Mouse (Mus musculus): ENCODE measurements at regions not wholly inside any gene's neighbourhood (a gene's known extent, or its start where the extent isn't known, plus 50 kb on each side); places are given as distances from the start of the nearest gene placed in this dataset.
"Not testable (repeated sequence)": the region's sequence is repeated elsewhere in the genome, so short reads cannot be mapped to it uniquely, and the experiment has no call there.

DNA sequence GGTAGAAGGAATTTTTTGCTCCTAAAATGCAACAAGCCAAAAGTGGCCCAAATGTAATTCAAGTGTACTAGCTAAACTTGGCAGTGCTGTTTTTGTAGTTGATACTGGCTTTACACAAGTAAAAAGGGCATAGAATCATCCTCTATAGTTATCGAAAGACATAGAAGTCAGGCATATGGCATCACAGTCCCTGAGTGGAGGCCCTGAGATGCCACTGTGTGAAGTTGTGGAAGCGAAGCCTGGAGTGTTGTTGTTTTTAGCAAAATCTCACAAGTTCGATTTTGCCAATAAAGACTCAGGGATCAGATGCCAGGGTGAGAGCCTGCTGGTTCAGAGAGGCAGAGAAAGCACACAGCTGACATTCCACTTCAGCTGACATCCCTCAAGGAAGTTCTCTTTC lies 121.6 kb upstream of the C9orf72 start:
- no peak for DNase-seq (ENCODE audit: low spot score)

- no peak for DNase-seq (ENCODE audit: low spot score)
These were observed 117.8 kb upstream of the C9orf72 start for GRCm38 (mm10) chr4:35343751-35344150.

GRCm38 (mm10) chr4:35331161-35331560 lies 105.2 kb upstream of the C9orf72 start:
- DNase-seq (ENCODE audit: low spot score), result no peak

- DNase-seq (ENCODE audit: low spot score), result no peak
These were observed 99.3 kb upstream of the C9orf72 start for GRCm38 (mm10) chr4:35325300-35325699.

DNA sequence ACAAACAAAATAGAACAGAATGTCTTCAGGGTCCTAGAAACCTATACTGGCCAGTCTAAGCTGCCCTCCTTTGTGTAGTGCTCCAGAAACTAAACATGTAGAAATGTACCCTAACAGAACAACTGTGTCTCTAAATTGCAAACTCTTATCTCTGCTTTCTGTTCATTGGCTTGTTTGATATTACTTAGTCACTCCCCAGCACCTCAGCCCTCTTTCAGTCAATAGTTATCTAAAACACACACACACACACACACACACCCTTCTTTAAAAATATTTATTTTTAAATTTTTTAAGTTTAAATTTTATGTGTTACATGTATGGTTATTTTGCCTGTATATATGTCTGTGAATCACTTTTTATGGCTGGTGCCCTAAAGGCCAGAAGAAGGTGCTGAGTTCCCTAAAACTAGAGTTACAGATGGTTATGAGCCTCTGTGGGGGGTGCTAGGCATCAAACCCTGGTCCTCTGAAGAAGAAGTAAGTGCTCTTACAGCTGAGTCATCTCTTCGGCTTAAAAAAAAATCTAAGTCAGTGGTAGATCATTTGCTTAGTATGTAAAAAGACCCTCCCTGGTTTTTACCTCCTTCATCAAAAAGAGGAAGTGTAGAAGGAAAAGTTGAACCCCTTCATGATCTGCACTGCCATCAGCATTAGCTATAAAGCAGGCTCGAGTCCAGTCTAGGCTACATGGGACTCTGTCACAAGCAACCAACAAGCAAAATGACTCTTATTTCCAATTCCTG lies 96.6 kb upstream of the C9orf72 start:
- DNase-seq (ENCODE audit: low spot score), result no peak

GRCm38 (mm10) chr4:35310396-35310977 lies 84.5 kb upstream of the C9orf72 start:
- DNase-seq (ENCODE audit: low spot score), result peak; percentile 58

DNA sequence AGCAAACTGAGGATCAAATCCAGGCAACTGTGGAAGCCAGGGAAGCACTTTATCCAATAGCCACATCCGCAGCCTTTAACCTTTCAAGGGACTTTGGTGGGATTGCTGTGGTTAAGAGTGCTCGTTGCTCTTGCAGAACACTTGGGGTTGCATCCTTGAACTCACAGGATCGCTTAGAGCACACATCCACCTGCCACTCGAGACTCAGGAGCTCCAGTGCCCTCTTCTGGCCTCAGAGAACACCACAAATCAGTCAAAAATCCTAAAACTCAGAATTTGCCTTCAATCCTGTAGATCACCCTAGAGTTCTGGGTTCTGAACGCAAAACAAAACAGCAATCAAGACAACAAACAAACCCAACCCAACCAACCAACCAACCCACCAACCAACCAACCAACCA lies 82.2 kb upstream of the C9orf72 start:
- DNase-seq (ENCODE audit: low spot score), result no peak

- no peak for DNase-seq (ENCODE audit: low spot score)
These were observed 79.2 kb upstream of the C9orf72 start for GRCm38 (mm10) chr4:35305210-35305609.

- DNase-seq (ENCODE audit: low spot score), result no peak
These were observed 74.9 kb upstream of the C9orf72 start for GRCm38 (mm10) chr4:35300848-35301247.

DNA sequence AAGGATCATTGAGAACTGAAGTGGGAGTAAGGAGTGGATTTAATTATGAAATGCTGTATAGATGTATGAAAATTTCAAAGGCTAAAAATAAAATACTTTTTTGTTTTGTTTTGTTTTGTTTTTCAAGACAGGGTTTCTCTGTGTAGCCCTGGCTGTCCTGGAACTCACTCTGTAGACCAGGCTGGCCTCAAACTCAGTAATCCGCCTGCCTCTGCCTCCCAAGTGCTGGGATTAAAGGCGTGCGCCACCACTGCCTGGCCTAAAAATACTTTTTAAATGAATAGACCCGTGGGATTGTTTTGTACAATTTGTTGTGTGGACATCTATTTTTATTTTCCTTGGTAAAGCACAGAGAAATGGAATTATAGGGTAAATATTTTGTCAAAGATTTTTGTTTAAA lies 74.4 kb upstream of the C9orf72 start:
- not testable (repeated sequence) for DNase-seq (ENCODE audit: low spot score)

DNA sequence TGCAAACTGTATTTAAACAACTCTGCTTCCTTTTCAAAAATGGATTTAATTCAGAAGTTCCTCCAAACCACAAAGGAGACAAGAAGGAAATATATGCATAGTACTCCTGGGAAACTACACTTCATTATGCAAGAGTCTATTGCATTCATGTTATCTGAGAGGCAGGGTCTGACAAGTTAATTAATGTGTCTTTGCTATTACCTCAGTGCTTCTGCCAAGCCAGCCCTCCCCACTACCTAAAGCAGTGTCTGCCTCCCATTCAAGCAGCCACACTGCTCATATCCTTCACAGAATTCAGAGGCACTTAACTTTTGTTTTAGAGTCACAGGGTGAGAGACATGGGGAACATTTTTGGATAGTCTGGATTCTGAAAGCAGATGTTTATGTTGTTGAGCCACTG lies 58.6 kb upstream of the C9orf72 start:
- no peak for DNase-seq (ENCODE audit: low spot score)
